Mouse (Mus musculus): ENCODE results near the gene Zfhx3.

DNA sequence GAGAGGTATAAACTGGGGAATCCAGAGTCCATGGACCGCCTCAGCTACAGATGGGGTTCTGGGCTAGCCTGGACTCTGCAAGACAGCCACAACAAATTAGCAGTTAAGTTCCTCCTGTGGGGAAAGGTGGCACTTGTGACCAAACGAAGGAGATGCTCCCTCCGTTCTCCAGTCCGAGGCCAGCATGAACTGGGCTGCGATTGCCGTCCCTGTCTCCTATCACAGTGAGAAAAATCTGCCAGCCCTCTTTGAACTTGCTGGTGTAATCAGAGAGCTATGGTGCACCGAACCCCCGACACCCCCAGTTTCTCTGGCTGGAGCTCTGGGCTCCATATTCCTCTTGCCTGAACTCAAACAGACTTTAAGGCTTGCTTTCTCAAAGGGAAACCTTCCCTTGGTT is 945.4 kb downstream of the Zfhx3 start:
- TF ChIP-seq POLR2A (IDR thresholded peaks at IDR 0.05; ENCODE audit: borderline replicate concordance, low read depth, low read length) (no peak), CTCF (IDR thresholded peaks at IDR 0.05; ENCODE audit: low read depth, low read length) (no peak)
